Mouse (Mus musculus): ENCODE results near the gene Shh. TPM values are rescaled to one million over a fixed set of nuclear protein-coding genes. Genes with fewer than 3 reads are reported as not detected.

Shh gene
- polyA plus RNA-seq, 1 experiment = 6.6 TPM

- TF ChIP-seq POLR2A (IDR thresholded peaks at IDR 0.05; ENCODE audit: borderline replicate concordance, extremely low read depth, insufficient read depth, insufficient read length, poor library complexity, severe bottlenecking) = no peak
- TF ChIP-seq CTCF (IDR thresholded peaks at IDR 0.05; ENCODE audit: borderline replicate concordance, extremely low read depth, insufficient read depth, insufficient read length) = no peak
- peak; percentile 50 for DNase-seq (ENCODE audit: low read depth)
These were observed 9.0 kb downstream of the Shh start for GRCm38 (mm10) chr5:28457921-28458641.

DNA sequence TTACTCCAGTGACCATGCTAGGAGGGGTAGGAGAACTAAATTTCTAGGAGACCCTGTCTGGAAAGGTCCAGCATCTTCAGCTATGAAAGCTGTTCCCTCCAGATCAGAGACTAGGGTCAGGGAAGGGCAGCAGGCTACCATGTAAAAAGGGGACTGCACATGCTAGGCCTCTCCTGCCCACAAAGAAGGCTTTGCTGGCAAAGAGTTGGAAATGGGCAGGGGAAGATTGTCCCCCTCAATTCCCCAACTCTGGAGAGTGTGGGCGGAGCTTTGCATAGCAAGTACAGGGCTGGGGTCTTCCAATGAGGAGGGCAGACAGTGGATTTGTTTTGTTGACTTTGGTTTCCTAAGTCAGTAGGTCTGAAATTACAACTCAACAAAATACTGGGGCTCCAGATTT lies 10.7 kb downstream of the Shh start:
- TF ChIP-seq CTCF (IDR thresholded peaks at IDR 0.05; ENCODE audit: borderline replicate concordance, extremely low read depth, insufficient read depth, insufficient read length) (no peak), POLR2A (IDR thresholded peaks at IDR 0.05; ENCODE audit: borderline replicate concordance, extremely low read depth, insufficient read depth, insufficient read length, poor library complexity, severe bottlenecking) (no peak)
- DNase-seq (ENCODE audit: low read depth) = no peak

DNA sequence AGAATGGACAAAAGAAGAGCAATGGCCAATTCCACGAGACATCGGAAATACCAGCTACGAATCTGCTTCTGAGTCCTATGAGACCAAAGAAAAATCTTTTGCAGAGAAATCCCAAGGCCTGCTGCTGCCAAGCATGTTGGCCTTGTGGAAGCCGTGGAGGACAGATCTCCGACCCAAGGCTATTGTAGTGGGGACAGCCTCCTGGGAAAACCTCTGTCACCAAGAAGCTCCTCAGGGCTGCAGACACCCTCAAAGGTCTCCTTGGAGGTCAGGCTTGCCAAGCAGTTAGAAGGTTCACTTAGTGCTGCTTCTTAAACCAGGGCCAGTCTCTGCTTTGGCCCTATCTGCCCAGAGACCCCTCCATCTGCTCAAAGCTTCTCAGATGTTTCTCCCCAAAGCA lies 11.3 kb downstream of the Shh start:
- TF ChIP-seq CTCF (IDR thresholded peaks at IDR 0.05; ENCODE audit: borderline replicate concordance, extremely low read depth, insufficient read depth, insufficient read length) (no peak), POLR2A (IDR thresholded peaks at IDR 0.05; ENCODE audit: borderline replicate concordance, extremely low read depth, insufficient read depth, insufficient read length, poor library complexity, severe bottlenecking) (no peak)
- DNase-seq (ENCODE audit: low read depth) = no peak

GRCm38 (mm10) chr5:28454546-28454945 lies 12.5 kb downstream of the Shh start:
- no peak for DNase-seq (ENCODE audit: low read depth)
- TF ChIP-seq CTCF (IDR thresholded peaks at IDR 0.05; ENCODE audit: borderline replicate concordance, extremely low read depth, insufficient read depth, insufficient read length) = no peak
- TF ChIP-seq POLR2A (IDR thresholded peaks at IDR 0.05; ENCODE audit: borderline replicate concordance, extremely low read depth, insufficient read depth, insufficient read length, poor library complexity, severe bottlenecking) = no peak

GRCm38 (mm10) chr5:28453523-28453922 lies 13.5 kb downstream of the Shh start:
- TF ChIP-seq POLR2A (IDR thresholded peaks at IDR 0.05; ENCODE audit: borderline replicate concordance, extremely low read depth, insufficient read depth, insufficient read length, poor library complexity, severe bottlenecking) (no peak), CTCF (IDR thresholded peaks at IDR 0.05; ENCODE audit: borderline replicate concordance, extremely low read depth, insufficient read depth, insufficient read length) (no peak)
- no peak for DNase-seq (ENCODE audit: low read depth)

GRCm38 (mm10) chr5:28453086-28453485 lies 14.0 kb downstream of the Shh start:
- DNase-seq (ENCODE audit: low read depth) = no peak
- TF ChIP-seq POLR2A (IDR thresholded peaks at IDR 0.05; ENCODE audit: borderline replicate concordance, extremely low read depth, insufficient read depth, insufficient read length, poor library complexity, severe bottlenecking) (no peak), CTCF (IDR thresholded peaks at IDR 0.05; ENCODE audit: borderline replicate concordance, extremely low read depth, insufficient read depth, insufficient read length) (no peak)

DNA sequence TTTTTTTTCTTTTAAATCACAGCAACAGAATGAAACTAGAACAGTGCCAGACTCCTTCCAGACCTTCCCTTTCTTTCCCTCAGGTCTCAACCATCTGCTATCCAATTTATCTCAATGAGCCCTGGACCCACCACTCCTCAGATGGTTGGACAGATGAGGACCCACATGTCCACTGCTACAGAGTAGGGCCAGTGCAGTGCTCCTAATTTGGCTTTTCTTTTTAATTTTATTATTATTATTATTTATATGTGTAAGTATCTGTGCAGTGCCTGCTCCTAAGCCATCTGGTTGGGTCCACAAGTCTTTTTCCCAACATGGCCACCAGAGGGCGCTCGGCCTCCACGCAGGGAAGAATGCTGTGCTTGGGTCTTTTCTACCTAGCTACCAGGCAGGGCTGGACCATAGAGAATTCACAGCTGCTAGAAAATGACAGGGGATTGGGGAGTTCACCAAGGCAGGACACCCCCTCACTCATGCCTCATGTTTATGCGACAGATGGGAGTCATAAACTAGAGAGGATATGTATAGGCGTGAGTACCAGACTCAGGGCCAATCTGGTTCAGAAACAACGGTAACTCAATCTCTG lies 15.9 kb downstream of the Shh start:
- TF ChIP-seq POLR2A (IDR thresholded peaks at IDR 0.05; ENCODE audit: borderline replicate concordance, extremely low read depth, insufficient read depth, insufficient read length, poor library complexity, severe bottlenecking) (no peak), CTCF (IDR thresholded peaks at IDR 0.05; ENCODE audit: borderline replicate concordance, extremely low read depth, insufficient read depth, insufficient read length) (peak; percentile 98)
- peak; percentile 91 for DNase-seq (ENCODE audit: low read depth)

DNA sequence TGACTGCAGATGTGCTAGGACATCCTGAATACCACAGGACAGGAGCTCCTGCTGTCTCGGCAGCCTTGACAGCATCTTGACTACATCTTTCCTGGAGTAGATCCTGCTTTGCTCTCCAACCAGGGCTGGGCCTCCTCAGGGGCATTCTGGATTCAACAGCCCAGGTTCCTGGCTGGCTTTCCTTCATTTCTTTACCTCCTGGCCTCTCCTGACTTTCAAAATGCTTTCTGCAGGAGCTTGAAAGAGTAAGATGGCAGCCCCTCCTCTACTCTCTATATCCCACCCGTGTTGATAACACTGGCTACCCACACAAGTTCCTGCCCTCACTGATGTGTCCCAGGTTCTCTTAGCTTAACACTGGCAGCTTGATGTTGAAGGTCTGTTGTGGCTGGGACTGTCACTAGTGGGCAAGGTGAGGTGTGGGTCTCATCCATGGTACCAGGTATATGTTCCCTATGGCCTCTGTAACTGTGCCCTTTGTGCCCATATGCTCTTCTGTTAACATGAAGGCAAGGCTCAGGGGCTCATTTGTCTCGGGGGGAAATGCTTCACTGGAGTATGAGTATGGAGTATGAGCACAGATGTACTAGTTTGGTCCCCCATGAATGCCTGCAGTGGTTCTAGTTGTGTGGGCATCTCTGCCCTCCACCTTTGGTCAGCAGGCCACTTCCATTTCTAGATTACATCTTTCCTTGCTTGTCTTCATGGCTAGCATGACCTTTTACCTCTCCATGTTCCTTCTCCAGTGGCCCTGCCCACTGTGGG lies 16.7 kb downstream of the Shh start:
- DNase-seq (ENCODE audit: low read depth) = no peak
- TF ChIP-seq CTCF (IDR thresholded peaks at IDR 0.05; ENCODE audit: borderline replicate concordance, extremely low read depth, insufficient read depth, insufficient read length) = no peak
- TF ChIP-seq POLR2A (IDR thresholded peaks at IDR 0.05; ENCODE audit: borderline replicate concordance, extremely low read depth, insufficient read depth, insufficient read length, poor library complexity, severe bottlenecking) = no peak

DNA sequence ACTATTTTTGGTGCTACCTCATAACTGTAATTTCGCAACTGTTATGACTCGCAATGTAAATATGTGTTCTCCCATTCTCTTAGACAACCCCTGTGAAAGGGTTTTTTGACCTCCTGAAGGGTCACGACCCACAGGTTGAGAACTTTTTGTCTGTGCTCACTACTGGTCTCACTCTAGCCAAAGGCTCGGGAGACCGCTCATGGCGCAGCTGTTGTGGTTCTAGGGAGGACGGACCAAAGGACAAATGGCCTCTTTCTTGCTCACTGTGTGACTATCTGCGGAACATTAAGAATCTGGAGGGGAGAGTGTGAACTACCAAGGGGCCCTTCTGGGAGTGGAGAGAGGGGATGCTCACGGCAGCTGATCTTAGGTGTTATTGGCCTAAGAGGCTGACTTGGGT lies 41.1 kb downstream of the Shh start:
- no peak for DNase-seq (ENCODE audit: low read depth)
- TF ChIP-seq POLR2A (IDR thresholded peaks at IDR 0.05; ENCODE audit: borderline replicate concordance, extremely low read depth, insufficient read depth, insufficient read length, poor library complexity, severe bottlenecking) (no peak), CTCF (IDR thresholded peaks at IDR 0.05; ENCODE audit: borderline replicate concordance, extremely low read depth, insufficient read depth, insufficient read length) (no peak)

DNA sequence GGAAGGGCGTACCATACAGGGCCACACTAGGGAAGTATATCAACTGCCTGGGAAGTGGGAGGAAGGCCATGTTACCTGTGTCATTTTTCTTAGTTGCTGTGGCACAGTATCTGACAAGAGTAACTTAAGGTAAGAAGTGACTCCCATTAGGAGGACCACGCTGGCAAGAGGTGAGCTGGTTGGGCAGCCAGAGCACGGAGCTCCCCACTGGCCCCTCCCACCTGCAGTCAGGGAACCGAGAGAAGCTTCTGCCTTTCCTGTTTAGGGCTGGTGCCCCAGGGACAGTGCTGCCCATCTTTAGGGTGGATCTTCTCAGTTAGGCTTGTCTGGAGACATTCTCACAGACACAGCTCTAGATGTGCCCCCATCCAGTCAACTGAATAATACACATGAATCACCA lies 43.3 kb downstream of the Shh start:
- TF ChIP-seq POLR2A (IDR thresholded peaks at IDR 0.05; ENCODE audit: borderline replicate concordance, extremely low read depth, insufficient read depth, insufficient read length, poor library complexity, severe bottlenecking) (no peak), CTCF (IDR thresholded peaks at IDR 0.05; ENCODE audit: borderline replicate concordance, extremely low read depth, insufficient read depth, insufficient read length) (no peak)
- no peak for DNase-seq (ENCODE audit: low read depth)

DNA sequence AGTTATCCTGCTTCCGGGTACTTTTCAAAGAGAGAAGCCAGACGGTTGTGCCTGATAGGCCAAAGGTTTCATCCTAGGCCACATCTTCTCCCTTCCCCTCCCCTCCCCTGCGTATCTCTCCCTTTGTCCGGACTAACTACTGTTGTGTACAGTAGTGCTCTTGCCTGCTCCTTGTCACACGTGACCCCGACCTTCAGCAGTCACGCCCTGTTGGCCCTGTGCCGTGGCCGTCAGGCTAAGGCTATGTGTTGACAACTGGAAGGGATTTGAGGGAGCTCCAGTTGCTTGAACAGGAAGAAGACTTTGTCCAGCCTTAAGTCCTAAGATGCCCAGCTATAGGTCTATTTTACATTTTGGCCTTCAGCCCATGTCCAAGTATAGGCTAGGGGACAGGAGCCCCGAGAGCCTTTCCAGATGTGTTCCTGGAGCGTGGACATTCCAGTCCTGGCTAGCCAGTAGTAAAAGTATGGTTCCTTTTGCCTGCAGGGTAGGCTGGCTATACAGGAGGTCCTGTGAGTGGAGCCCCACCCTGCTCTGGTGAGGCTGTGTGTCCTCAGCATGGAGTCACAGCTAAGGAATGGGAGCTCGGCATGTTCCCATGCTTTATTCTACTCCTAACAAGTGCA lies 47.3 kb downstream of the Shh start:
- DNase-seq (ENCODE audit: low read depth) = no peak
- TF ChIP-seq POLR2A (IDR thresholded peaks at IDR 0.05; ENCODE audit: borderline replicate concordance, extremely low read depth, insufficient read depth, insufficient read length, poor library complexity, severe bottlenecking) (no peak), CTCF (IDR thresholded peaks at IDR 0.05; ENCODE audit: borderline replicate concordance, extremely low read depth, insufficient read depth, insufficient read length) (no peak)

Measured in brain, embryonic 14.5 days (tissue).